Mouse (Mus musculus) CH12.LX (cell line): Measurements from ENCODE around the gene Itgb7. TPM values are rescaled to one million over a fixed set of nuclear protein-coding genes. Genes with fewer than 3 reads are reported as not detected.

Experiments used
- DNase-seq: peaks from one replicate; pipeline ENCODE4 v3.0.0-alpha.2; 2013; ENCODE audit errors: extremely low read depth
- H3K27ac ChIP-seq: 2 replicates; pipeline ENCODE4 v1.5.1; 2012; ENCODE audit warnings: low read depth, mild to moderate bottlenecking, control low read depth, moderate library complexity; ENCODE audit not compliant: insufficient read depth
- H3K27me3 ChIP-seq: replicated peaks from 2 replicates; pipeline ENCODE3; 2012; ENCODE audit warnings: inconsistent platforms
- H3K36me3 ChIP-seq, 2 experiments: replicated peaks in 1 of 2; 2 replicates each; pipeline versions ENCODE3 to v1.6.1; 2012; ENCODE audit warnings: inconsistent platforms in 1 of 2, low read length in 1 of 2, mild to moderate bottlenecking in 1 of 2, mixed read lengths in 1 of 2, moderate library complexity in 1 of 2; ENCODE audit not compliant: control insufficient read depth in 1 of 2, insufficient read depth in 1 of 2
- H3K4me1 ChIP-seq, 2 experiments: 2 replicates each; pipeline ENCODE4 v1.6.1; 2012; ENCODE audit warnings: inconsistent platforms in 1 of 2, moderate library complexity in 1 of 2; ENCODE audit not compliant: insufficient read depth in 2 of 2, control insufficient read depth in 1 of 2
- H3K4me2 ChIP-seq: 2 replicates; pipeline ENCODE4 v1.6.1; 2012; ENCODE audit warnings: low read depth, mild to moderate bottlenecking, control low read depth; ENCODE audit not compliant: poor library complexity, insufficient read depth, severe bottlenecking
- H3K4me3 ChIP-seq, 3 experiments: fragments of 150-350 bp in 1 of 3; sonication (generic) in 1 of 3; replicated peaks in 1 of 3; 2 replicates each; pipeline versions ENCODE3 to v1.5.1; 2011 to 2012; ENCODE audit warnings: low read depth in 2 of 3, low read length in 2 of 3, mild to moderate bottlenecking in 2 of 3, moderate library complexity in 2 of 3, control low read depth in 1 of 3, improper control_type of control experiment in 1 of 3, inconsistent platforms in 1 of 3, mixed read lengths in 1 of 3; ENCODE audit not compliant: poor library complexity in 1 of 3
- H3K79me2 ChIP-seq: replicated peaks from 2 replicates; pipeline ENCODE4 v1.6.1; 2012; ENCODE audit warnings: mild to moderate bottlenecking, moderate library complexity; ENCODE audit not compliant: control insufficient read depth, poor library complexity, insufficient read depth, severe bottlenecking; ENCODE audit errors: extremely low read depth
- H3K9ac ChIP-seq: 2 replicates; pipeline ENCODE4 v1.6.1; 2012; ENCODE audit warnings: low read depth, mild to moderate bottlenecking, control low read depth, moderate library complexity; ENCODE audit not compliant: insufficient read depth
- H3K9me3 ChIP-seq: replicated peaks from 2 replicates; pipeline ENCODE3; 2012; ENCODE audit warnings: low read length, inconsistent platforms, mixed read lengths
- CHD1 ChIP-seq: IDR thresholded peaks from 2 replicates; pipeline ENCODE4 v1.6.1; 2012; ENCODE audit warnings: low read depth, low read length, improper control_type of control experiment, inconsistent platforms
- CHD2 ChIP-seq: IDR thresholded peaks from 2 replicates; pipeline ENCODE4 v1.6.1; 2011; ENCODE audit warnings: low read length, improper control_type of control experiment
- E2F4 ChIP-seq: IDR thresholded peaks from 2 replicates; pipeline ENCODE4 v1.6.1; 2011; ENCODE audit warnings: low read depth, low read length, improper control_type of control experiment; ENCODE audit not compliant: insufficient replicate concordance
- ELF1 ChIP-seq: IDR thresholded peaks from 2 replicates; pipeline ENCODE4 v1.6.1; 2014; ENCODE audit warnings: low read depth, mild to moderate bottlenecking, inconsistent platforms, low read length, improper control_type of control experiment
- HCFC1 ChIP-seq: IDR thresholded peaks from 2 replicates; pipeline ENCODE4 v1.6.1; 2012; ENCODE audit warnings: low read depth, mild to moderate bottlenecking, inconsistent platforms, low read length, improper control_type of control experiment
- JUND ChIP-seq: conservative IDR thresholded peaks from 2 replicates; pipeline ENCODE4 v1.6.1; 2011; ENCODE audit warnings: low read depth, low read length, improper control_type of control experiment
- MAFK ChIP-seq: IDR thresholded peaks from 2 replicates; pipeline ENCODE4 v1.6.1; 2011; ENCODE audit warnings: low read length, improper control_type of control experiment; ENCODE audit not compliant: insufficient replicate concordance
- NELFE ChIP-seq: IDR thresholded peaks from 2 replicates; pipeline ENCODE4 v1.6.1; 2011; ENCODE audit warnings: low read depth, low read length, improper control_type of control experiment
- PAX5 ChIP-seq: IDR thresholded peaks from 2 replicates; pipeline ENCODE4 v1.6.1; 2012; ENCODE audit warnings: low read length, inconsistent platforms, mixed read lengths
- POLR2A ChIP-seq: IDR thresholded peaks from 2 replicates; pipeline ENCODE4 v1.6.1; 2011; ENCODE audit warnings: low read depth, mild to moderate bottlenecking, improper control_type of control experiment, low read length
- POLR2AphosphoS2 ChIP-seq: IDR thresholded peaks from 2 replicates; pipeline ENCODE4 v1.6.1; 2011; ENCODE audit warnings: low read depth, low read length, improper control_type of control experiment
- RAD21 ChIP-seq: IDR thresholded peaks from 2 replicates; pipeline ENCODE4 v1.6.1; 2011; ENCODE audit warnings: low read depth, mild to moderate bottlenecking, low read length, improper control_type of control experiment, moderate library complexity
- RCOR1 ChIP-seq: conservative IDR thresholded peaks from 2 replicates; pipeline ENCODE4 v1.6.1; 2012; ENCODE audit warnings: low read depth, mild to moderate bottlenecking, inconsistent platforms, low read length, improper control_type of control experiment
- SMC3 ChIP-seq: IDR thresholded peaks from 2 replicates; pipeline ENCODE4 v1.6.1; 2011; ENCODE audit warnings: low read depth, low read length, improper control_type of control experiment
- TBP ChIP-seq: conservative IDR thresholded peaks from 2 replicates; pipeline ENCODE4 v1.6.1; 2011; ENCODE audit warnings: low read depth, low read length, improper control_type of control experiment
- TCF12 ChIP-seq: IDR thresholded peaks from 2 replicates; pipeline ENCODE4 v1.6.1; 2014; ENCODE audit warnings: low read depth, mild to moderate bottlenecking, inconsistent platforms, low read length, improper control_type of control experiment
- USF2 ChIP-seq: conservative IDR thresholded peaks from 2 replicates; pipeline ENCODE4 v1.6.1; 2011; ENCODE audit warnings: low read depth, low read length, improper control_type of control experiment
- ZKSCAN1 ChIP-seq: IDR thresholded peaks from 2 replicates; pipeline ENCODE4 v1.6.1; 2012; ENCODE audit warnings: low read depth, inconsistent platforms, low read length, improper control_type of control experiment, borderline replicate concordance
- ZMIZ1 ChIP-seq: IDR thresholded peaks from 2 replicates; pipeline ENCODE4 v1.6.1; 2012; ENCODE audit warnings: low read depth, mild to moderate bottlenecking, inconsistent platforms, low read length, improper control_type of control experiment
- ZNF384 ChIP-seq: IDR thresholded peaks from 2 replicates; pipeline ENCODE4 v1.6.1; 2012; ENCODE audit warnings: low read depth, low read length, improper control_type of control experiment, inconsistent platforms
- dilution Hi-C: fragments of 300-500 bp; cut with MboI; formaldehyde crosslinking; loops from 2 replicates; pipeline ENCODE4 v1.14.3; 2020; ENCODE audit warnings: low sequenced_read_pairs; ENCODE audit not compliant: extremely low pct_unique_long_range_greater_than_20kb, extremely low pct_ligation_motif_present
- in situ Hi-C: fragments of 300-500 bp; cut with MboI; formaldehyde crosslinking; loops from 3 replicates; pipeline ENCODE4 v1.14.3; 2019; ENCODE audit warnings: low sequenced_read_pairs, low pct_ligation_motif_present, low pct_unique_long_range_greater_than_20kb, mixed read lengths
- polyA plus RNA-seq: library from polyadenylated mRNA; unstranded; fragments of >175 nt; gene quantifications from 2 replicates; pipeline ENCODE4 v1.2.1, GENCODE M21; 2012; ENCODE audit warnings: low read depth; ENCODE audit not compliant: insufficient read length
- total RNA-seq, 2 experiments: library from RNA; depleted of rRNA; stranded (reverse); fragments of 300-350 nt in 1 of 2; fragments of >200 nt in 1 of 2; gene quantifications; 2 replicates each; pipeline ENCODE4 v1.2.3; 2012 to 2014

Itgb7 gene
- total and polyA plus RNA-seq, 3 experiments = 1.8 to 17.7 (median 2.8) TPM

DNA sequence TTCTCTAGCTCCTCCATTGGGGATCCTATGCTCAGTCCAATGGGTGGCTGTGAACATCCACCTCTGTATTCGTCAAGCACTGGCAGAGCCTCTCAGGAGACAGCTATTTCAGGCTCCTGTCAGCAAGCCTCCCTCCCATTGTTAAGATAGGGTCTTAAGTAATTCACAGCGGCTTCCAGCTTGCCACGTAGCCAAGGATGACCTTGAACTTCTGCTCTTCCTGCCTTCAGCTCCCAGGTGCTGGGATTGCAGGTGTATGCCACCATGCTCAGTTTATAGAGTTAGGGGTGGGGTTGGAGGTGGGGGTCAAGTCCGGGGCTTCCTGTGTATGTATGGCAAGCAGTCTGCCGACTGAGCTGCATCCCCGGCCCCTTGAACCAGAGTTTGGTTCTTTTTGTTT lies 19.8 kb downstream of the Itgb7 start:
- TF ChIP-seq POLR2A = no peak
- TF ChIP-seq ZNF384 = no peak
- no peak for TF ChIP-seq CHD2
- no peak for TF ChIP-seq E2F4
- no peak for TF ChIP-seq RCOR1
- no peak for TF ChIP-seq MAFK
- TF ChIP-seq HCFC1 = no peak
- no peak for TF ChIP-seq ELF1
- TF ChIP-seq PAX5 = no peak
- TF ChIP-seq JUND = no peak
- no peak for TF ChIP-seq RAD21
- no peak for TF ChIP-seq ZKSCAN1
- TF ChIP-seq CHD1 = no peak
- TF ChIP-seq POLR2AphosphoS2 = no peak
- TF ChIP-seq ZMIZ1 = no peak
- Histone ChIP-seq H3K4me2 (no peak overlapping the region), H3K27ac (no peak overlapping the region), H3K36me3 (peaks cover 68 to 85% of the 10 kb centered on the region in 2 experiments), H3K27me3 (no peaks in the 10 kb centered on the region), H3K4me3 (no peak overlapping the region), H3K79me2 (no peaks in the 10 kb centered on the region), H3K9ac (no peak overlapping the region), H3K9me3 (no peaks in the 10 kb centered on the region), H3K4me1 (peaks cover 23 to 59% of the 10 kb centered on the region in 2 experiments)
- dilution Hi-C loops = no loop called here
- DNase-seq = no peak
- in situ Hi-C loops = no loop called here

DNA sequence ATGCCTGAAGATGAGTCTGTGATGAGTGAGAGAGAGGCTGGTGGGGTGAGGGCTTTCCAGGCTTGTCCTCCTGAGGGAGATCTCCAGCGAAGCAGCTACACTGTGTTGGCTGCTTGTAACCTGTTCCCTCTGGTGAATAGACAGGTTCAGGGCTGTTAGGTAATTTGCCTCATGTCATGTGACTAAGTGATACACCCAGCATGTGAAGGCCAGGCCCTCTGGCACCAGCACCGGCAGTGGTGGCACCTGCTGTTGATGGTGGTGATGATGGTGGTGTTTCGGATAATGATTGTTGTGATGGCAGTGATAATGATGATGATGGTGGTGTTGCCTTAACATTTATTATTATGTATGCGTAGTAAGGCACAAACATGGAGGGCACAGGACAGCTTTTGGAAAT lies 20.9 kb downstream of the Itgb7 start:
- no peak for DNase-seq
- no peak overlapping the region for H3K4me3 ChIP-seq
- no peaks in the 10 kb centered on the region for H3K27me3 ChIP-seq
- H3K27ac ChIP-seq = no peak overlapping the region
- dilution Hi-C loops (no loop called here), in situ Hi-C loops (no loop called here)
- H3K9me3 ChIP-seq = no peaks in the 10 kb centered on the region
- no peak overlapping the region for H3K9ac ChIP-seq
- no peak overlapping the region for H3K4me2 ChIP-seq
- H3K4me1 ChIP-seq = peaks cover 23 to 67% of the 10 kb centered on the region in 2 experiments
- TF ChIP-seq USF2 (no peak), TCF12 (no peak), CHD1 (no peak), ELF1 (no peak), NELFE (no peak), TBP (no peak), SMC3 (no peak), PAX5 (no peak), ZNF384 (no peak), RAD21 (no peak)
- H3K36me3 ChIP-seq = peaks cover 62 to 82% of the 10 kb centered on the region in 2 experiments
- H3K79me2 ChIP-seq = no peaks in the 10 kb centered on the region
